Mouse (Mus musculus) liver, adult 2 months (tissue): Measurements from ENCODE around the gene Acsm2.

Experiments
- CTCF ChIP-seq: fragments of 200-500 bp; IDR thresholded peaks from 2 replicates; pipeline ENCODE4 v1.5.1; 2011; ENCODE audit warnings: low read depth, low read length, control low read depth
- POLR2A ChIP-seq: fragments of 200-500 bp; IDR thresholded peaks from 2 replicates; pipeline ENCODE4 v1.6.1; 2011; ENCODE audit warnings: low read length, control low read depth; ENCODE audit not compliant: insufficient read depth; ENCODE audit errors: extremely low read depth

DNA sequence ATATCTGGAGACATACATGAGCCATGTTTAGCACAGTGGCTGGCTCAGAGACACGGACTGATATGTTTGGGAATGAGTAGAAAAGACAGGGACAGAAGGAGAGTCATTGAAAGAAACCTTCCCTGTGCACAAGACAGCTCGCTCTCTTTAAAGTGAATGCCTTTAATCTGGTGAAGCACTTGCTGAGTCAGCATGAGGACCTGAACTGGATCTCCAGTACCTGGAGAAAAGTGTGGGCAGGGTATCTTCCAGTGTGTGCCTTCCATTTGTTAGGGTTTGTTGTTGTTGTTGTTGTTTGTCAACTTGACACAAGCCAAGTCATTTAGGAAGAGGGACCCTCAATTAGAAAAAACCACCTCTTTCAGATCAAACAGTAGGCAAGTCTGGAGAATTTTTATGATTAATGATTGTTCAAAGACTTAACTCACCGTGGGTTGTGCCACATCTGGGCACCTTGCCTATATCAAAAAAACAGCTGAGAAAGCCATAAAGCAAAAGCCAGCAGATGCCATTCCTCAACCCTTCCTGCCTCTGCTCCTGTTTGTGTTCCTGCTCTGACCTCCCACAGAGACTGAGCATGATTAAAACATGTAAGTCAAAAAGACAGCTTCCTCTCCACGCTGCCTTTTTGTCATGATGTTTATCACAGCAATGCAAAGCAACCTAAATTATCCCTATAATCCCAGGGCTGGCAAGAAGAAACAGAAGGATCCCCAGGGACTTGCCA is 64.2 kb downstream of the Acsm2 start:
- TF ChIP-seq CTCF (no peak), POLR2A (no peak)
